ENCODE assay signal across 12 mouse cellular contexts in the genomic region with DNA sequence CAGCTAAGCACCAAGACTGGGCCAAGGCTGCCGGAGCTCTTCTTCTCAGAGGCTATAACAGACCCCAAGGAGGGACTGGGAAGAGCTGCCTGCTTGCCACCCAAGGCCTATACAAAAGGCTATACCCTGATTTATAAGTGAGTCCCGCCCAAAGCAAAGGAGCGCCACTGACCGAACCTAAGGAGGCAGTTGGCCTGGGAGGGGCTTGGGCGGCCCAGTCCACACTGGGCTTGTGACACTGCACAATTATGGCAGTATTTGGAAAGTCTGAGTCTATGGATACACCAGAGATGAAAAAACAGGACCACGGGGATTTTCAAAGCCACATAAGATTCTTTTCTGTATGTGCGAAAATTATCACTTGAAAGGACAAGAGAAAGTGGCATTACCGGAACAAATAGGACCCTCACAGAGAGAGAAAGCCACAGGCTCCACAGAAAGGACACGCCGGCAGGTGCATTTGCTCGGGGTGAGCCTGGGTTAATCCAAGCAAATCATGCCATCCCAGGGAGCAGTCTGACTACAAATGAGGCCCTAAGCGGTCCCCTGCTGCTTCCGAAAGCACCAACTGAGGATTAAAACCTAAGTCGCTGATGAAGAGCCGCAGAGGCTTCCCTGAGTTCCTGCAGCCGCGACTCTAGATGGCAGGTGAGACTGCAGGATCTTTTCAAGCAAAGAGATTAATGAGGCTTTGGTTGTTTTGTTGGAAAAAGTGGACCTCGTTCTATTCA. TPM values are rescaled to one million over a fixed set of nuclear protein-coding genes. Genes with fewer than 3 reads are reported as not detected.
A peak's percentile ranks its signal among the peaks of the same experiment; 100 is the strongest.
DNase-seq lines count a peak whose midpoint lies in the region; ATAC-seq lines count a peak whose summit lies in the region.
"Had no signal": no experiment of that assay in that cellular context is flagged by ENCODE, and none has a peak within 500 bp of the region (broad histone marks: within the 10 kb centered on the region; RNA-seq: fewer than 3 reads in every experiment).

No protein-coding gene starts in this region.

- WGBS in neural tube, embryonic 11.5 days, result 6% methylated on average over 18 of the region's 18 CpGs
- 6% methylated on average over 18 of the region's 18 CpGs for WGBS in forebrain, embryonic 15.5 days
- 4% methylated on average over 18 of the region's 18 CpGs for WGBS in midbrain, embryonic 12.5 days

- no peaks in the 10 kb centered on the region for H3K27me3 ChIP-seq in neural tube, embryonic 11.5 days (ENCODE audit: control insufficient read depth, insufficient read depth, low read length)
- H3K27me3 ChIP-seq in forebrain, embryonic 15.5 days, result no peaks in the 10 kb centered on the region
- H3K27me3 ChIP-seq in midbrain, embryonic 12.5 days, result no peaks in the 10 kb centered on the region
- H3K27me3 ChIP-seq: stomach, embryonic 15.5 days had no signal

- no peak overlapping the region for H3K4me3 ChIP-seq in neural tube, embryonic 11.5 days (ENCODE audit: low read depth, low read length)
- no peak overlapping the region for H3K4me3 ChIP-seq in forebrain, embryonic 15.5 days
- no peak overlapping the region for H3K4me3 ChIP-seq in midbrain, embryonic 12.5 days
- H3K4me3 ChIP-seq: stomach, embryonic 15.5 days had no signal

- no peaks in the 10 kb centered on the region for H3K36me3 ChIP-seq in neural tube, embryonic 11.5 days (ENCODE audit: control insufficient read depth, insufficient read depth, low read length)
- no peaks in the 10 kb centered on the region for H3K36me3 ChIP-seq in forebrain, embryonic 15.5 days
- H3K36me3 ChIP-seq in midbrain, embryonic 12.5 days, result peaks cover 15% of the 10 kb centered on the region; the same call in 1 of the 2 replicates
- H3K36me3 ChIP-seq: stomach, embryonic 15.5 days had no signal

- no peaks in the 10 kb centered on the region for H3K9me3 ChIP-seq in neural tube, embryonic 11.5 days (ENCODE audit: control insufficient read depth, low read length)
- no peaks in the 10 kb centered on the region for H3K9me3 ChIP-seq in forebrain, embryonic 15.5 days
- no peaks in the 10 kb centered on the region for H3K9me3 ChIP-seq in midbrain, embryonic 12.5 days
- H3K9me3 ChIP-seq: stomach, embryonic 15.5 days had no signal

- H3K9ac ChIP-seq in neural tube, embryonic 11.5 days (ENCODE audit: low read length), result no peak overlapping the region
- no peak overlapping the region for H3K9ac ChIP-seq in forebrain, embryonic 15.5 days (replicated peaks)
- 0 out of 2 replicates have a peak overlapping the region, but pooled peaks have one; percentile 31 for H3K9ac ChIP-seq in midbrain, embryonic 12.5 days (replicated peaks)
- H3K9ac ChIP-seq: stomach, embryonic 15.5 days had no signal

- peak; percentile 67 for DNase-seq in neural tube, embryonic 11.5 days (ENCODE audit: low spot score)
- no peak for DNase-seq in neural tube, embryonic 10.5 days (ENCODE audit: extremely low spot score, low spot score)
- DNase-seq in adrenal gland, postnatal 10 days, result no peak
- no peak for DNase-seq in frontal cortex, postnatal 14 days (ENCODE audit: low spot score in 2 of 2)
- DNase-seq in right cerebral cortex, adult 2 months (ENCODE audit: low spot score in 2 of 2), result no peak
- no peak for DNase-seq in testis, postnatal 14 days (ENCODE audit: low spot score)
- DNase-seq: kidney, postnatal 4 days; lung, adult 2 months; right cerebral cortex, postnatal 14 days had no signal

- peak; percentile 91 for ATAC-seq in neural tube, embryonic 11.5 days (ENCODE audit: insufficient read depth, low FRiP score, low TSS enrichment)
- peak; percentile 68 for ATAC-seq in forebrain, embryonic 15.5 days (replicated peaks)
- ATAC-seq in midbrain, embryonic 12.5 days (ENCODE audit: low FRiP score, low read depth), result peak; percentile 94

- H3K27ac ChIP-seq in neural tube, embryonic 11.5 days (ENCODE audit: low read depth, low read length), result no peak overlapping the region
- peak overlapping the region; percentile 13; the same call in 1 of the 2 replicates for H3K27ac ChIP-seq in forebrain, embryonic 15.5 days (replicated peaks)
- H3K27ac ChIP-seq in midbrain, embryonic 12.5 days (replicated peaks), result peak overlapping the region; percentile 89
- H3K27ac ChIP-seq: stomach, embryonic 15.5 days had no signal

- H3K4me2 ChIP-seq in neural tube, embryonic 11.5 days (ENCODE audit: low read depth), result 0 out of 2 replicates have a peak overlapping the region, but pooled peaks have one; percentile 3
- peak overlapping the region; percentile 14; the same call in 1 of the 2 replicates for H3K4me2 ChIP-seq in forebrain, embryonic 15.5 days (replicated peaks)
- H3K4me2 ChIP-seq in midbrain, embryonic 12.5 days (replicated peaks), result peak overlapping the region; percentile 35
- H3K4me2 ChIP-seq: stomach, embryonic 15.5 days had no signal

- H3K4me1 ChIP-seq in neural tube, embryonic 11.5 days (ENCODE audit: control insufficient read depth, insufficient read depth, low read length), result peaks cover 8% of the 10 kb centered on the region
- peaks cover 15% of the 10 kb centered on the region for H3K4me1 ChIP-seq in forebrain, embryonic 15.5 days
- H3K4me1 ChIP-seq in midbrain, embryonic 12.5 days, result peaks cover 44% of the 10 kb centered on the region
- H3K4me1 ChIP-seq: stomach, embryonic 15.5 days had no signal

RNA-seq across cellular contexts. Expression of gene 2510009E07Rik, which starts 29.7 kb away (rescaled TPM):
- polyA plus RNA-seq in neural tube, embryonic 11.5 days (2014; fragmentation: Nextera tagmentation; extraction: Ambion mirVana), result 37.6 and 43.5 TPM in 2 replicates
- 41.6 and 42.7 TPM in 2 replicates for polyA plus RNA-seq in forebrain, embryonic 15.5 days (2015; fragmentation: Nextera tagmentation; extraction: Ambion mirVana)
- polyA plus RNA-seq in midbrain, embryonic 12.5 days (2016; fragmentation: Nextera tagmentation; extraction: Ambion mirVana), result 144 and 150 TPM in 2 replicates
- 10 to 100 TPM; 16.6 to 22.2 TPM for total RNA-seq in adrenal gland, postnatal 10 days (2021)
